Mouse (Mus musculus): ENCODE measurements around the gene Lck. TPM values are rescaled to one million over a fixed set of nuclear protein-coding genes. Genes with fewer than 3 reads are reported as not detected.

Gene Lck
- polyA plus RNA-seq, 1 experiment from 2014 or later: 13.6 TPM

- Histone ChIP-seq H3K4me3 (peak overlapping the region; percentile 61; the same call in 1 of the 2 replicates), H3K9ac (no peak overlapping the region), H3K9me3 (no peaks in the 10 kb centered on the region), H3K27ac (replicated peaks) (peak overlapping the region; percentile 78; the same call in 1 of the 2 replicates), H3K36me3 (no peaks in the 10 kb centered on the region), H3K27me3 (no peaks in the 10 kb centered on the region), H3K4me2 (peak overlapping the region; percentile 97), H3K4me1 (replicated peaks) (peaks cover 31% of the 10 kb centered on the region)
- no peak for ATAC-seq (ENCODE audit: low FRiP score, low read depth)
- WGBS: 77% methylated on average over 8 of the region's 8 CpGs
Observed at GRCm38 (mm10) chr4:129500017-129500416, 73.4 kb downstream of the Lck start.

GRCm38 (mm10) chr4:129498941-129499340 is 74.5 kb downstream of the Lck start:
- Histone ChIP-seq H3K4me1 (replicated peaks) (peaks cover 31% of the 10 kb centered on the region), H3K4me3 (no peak overlapping the region), H3K9ac (no peak overlapping the region), H3K36me3 (no peaks in the 10 kb centered on the region), H3K4me2 (no peak overlapping the region), H3K9me3 (no peaks in the 10 kb centered on the region), H3K27ac (replicated peaks) (no peak overlapping the region), H3K27me3 (no peaks in the 10 kb centered on the region)
- no peak for ATAC-seq (ENCODE audit: low FRiP score, low read depth)
- whole genome bisulfite sequencing: 74% methylated on average over 3 of the region's 3 CpGs

Small RNA genes lying within 50 kb of the gene (microRNA-seq; reads per million reads assigned to microRNA genes)
- not detected for gene Mir8119

Other genes starting within 250 kb of the Lck start
- 245 and 264 TPM in 2 replicates for gene Rbbp4, start 238.3 kb downstream of the Lck start, polyA plus RNA-seq (2015; fragmentation: Nextera tagmentation; extraction: Ambion mirVana)
- 18.1 and 24.6 TPM in 2 replicates for gene Zbtb8os, start 237.9 kb downstream of the Lck start, polyA plus RNA-seq (2015; fragmentation: Nextera tagmentation; extraction: Ambion mirVana)
- gene Zbtb8a, start 195.5 kb downstream of the Lck start, polyA plus RNA-seq (2015; fragmentation: Nextera tagmentation; extraction: Ambion mirVana): 19.5 and 21.2 TPM in 2 replicates
- gene Zbtb8b, start 132.8 kb downstream of the Lck start, polyA plus RNA-seq (2015; fragmentation: Nextera tagmentation; extraction: Ambion mirVana): 15.7 and 17.1 TPM in 2 replicates
- 35.3 and 37.4 TPM in 2 replicates for gene Bsdc1, start 112.1 kb downstream of the Lck start, polyA plus RNA-seq (2015; fragmentation: Nextera tagmentation; extraction: Ambion mirVana)
- 0.53 and 0.73 TPM in 2 replicates for gene Tssk3, start 82.6 kb downstream of the Lck start, polyA plus RNA-seq (2015; fragmentation: Nextera tagmentation; extraction: Ambion mirVana)
- gene Fam229a, start 82.5 kb downstream of the Lck start, polyA plus RNA-seq (2015; fragmentation: Nextera tagmentation; extraction: Ambion mirVana): 0.39 and 0.87 TPM in 2 replicates
- gene Marcksl1, start 60.1 kb downstream of the Lck start, polyA plus RNA-seq (2015; fragmentation: Nextera tagmentation; extraction: Ambion mirVana): 1,671 and 1,849 TPM in 2 replicates
- 84.7 and 92.2 TPM in 2 replicates for gene Hdac1, start 30.9 kb downstream of the Lck start, polyA plus RNA-seq (2015; fragmentation: Nextera tagmentation; extraction: Ambion mirVana)
- 0.24 and 0.34 TPM in 2 replicates for gene Fam167b, start 4.9 kb upstream of the Lck start, polyA plus RNA-seq (2015; fragmentation: Nextera tagmentation; extraction: Ambion mirVana)
- gene Eif3i, start 27.0 kb upstream of the Lck start, polyA plus RNA-seq (2015; fragmentation: Nextera tagmentation; extraction: Ambion mirVana): 203 and 206 TPM in 2 replicates
- 183 and 184 TPM in 2 replicates for gene Tmem234, start 27.0 kb upstream of the Lck start, polyA plus RNA-seq (2015; fragmentation: Nextera tagmentation; extraction: Ambion mirVana)
- gene Dcdc2b, start 40.6 kb upstream of the Lck start, polyA plus RNA-seq (2015; fragmentation: Nextera tagmentation; extraction: Ambion mirVana): 3.4 and 3.6 TPM in 2 replicates
- gene Iqcc, start 45.5 kb upstream of the Lck start, polyA plus RNA-seq (2015; fragmentation: Nextera tagmentation; extraction: Ambion mirVana): 26.7 and 32.9 TPM in 2 replicates
- gene Ccdc28b, start 50.3 kb upstream of the Lck start, polyA plus RNA-seq (2015; fragmentation: Nextera tagmentation; extraction: Ambion mirVana): 153 and 159 TPM in 2 replicates
- 45.6 and 45.9 TPM in 2 replicates for gene Txlna, start 67.4 kb upstream of the Lck start, polyA plus RNA-seq (2015; fragmentation: Nextera tagmentation; extraction: Ambion mirVana)
- 17.4 and 19.1 TPM in 2 replicates for gene Kpna6, start 99.1 kb upstream of the Lck start, polyA plus RNA-seq (2015; fragmentation: Nextera tagmentation; extraction: Ambion mirVana)
- 14.8 TPM in 2 replicates for gene Tmem39b, start 123.2 kb upstream of the Lck start, polyA plus RNA-seq (2015; fragmentation: Nextera tagmentation; extraction: Ambion mirVana)
- 121 and 122 TPM in 2 replicates for gene Khdrbs1, start 168.7 kb upstream of the Lck start, polyA plus RNA-seq (2015; fragmentation: Nextera tagmentation; extraction: Ambion mirVana)
- gene Ptp4a2, start 237.6 kb upstream of the Lck start, polyA plus RNA-seq (2015; fragmentation: Nextera tagmentation; extraction: Ambion mirVana): 228 and 238 TPM in 2 replicates

Measured in hindbrain, embryonic 15.5 days (tissue).